In genomic region chr6:17932806-17933205, GRCm38 (mm10) we compare ENCODE assay signal across 14 mouse cellular contexts.
"Had no signal": no experiment of that assay in that cellular context is flagged by ENCODE, and none has a peak within 500 bp of the region (broad histone marks: within the 10 kb centered on the region; RNA-seq: fewer than 3 reads in every experiment).

No protein-coding gene starts in this region.

- H3K9me3 ChIP-seq: limb, embryonic 15.5 days; liver, embryonic 15.5 days; lung, embryonic 15.5 days; midbrain, embryonic 10.5 days had no signal

- DNase-seq: kidney, adult 8-10 months; kidney, postnatal 36 days; layer of hippocampus, adult 9-11 months; layer of hippocampus, postnatal 36 days; midbrain, embryonic 14.5 days; retina, postnatal 1 day; right cerebral cortex, postnatal 14 days; thymus, postnatal 36 days had no signal

- H3K4me1 ChIP-seq: liver, embryonic 15.5 days had no signal

- H3K27ac ChIP-seq: limb, embryonic 15.5 days; liver, embryonic 15.5 days; lung, embryonic 15.5 days; midbrain, embryonic 10.5 days had no signal

- H3K27me3 ChIP-seq: limb, embryonic 15.5 days; liver, embryonic 15.5 days; lung, embryonic 15.5 days had no signal

- H3K4me2 ChIP-seq: limb, embryonic 15.5 days; liver, embryonic 15.5 days; lung, embryonic 15.5 days had no signal

- ATAC-seq: intestine, postnatal 0 days had no signal

- H3K9ac ChIP-seq: limb, embryonic 15.5 days; liver, embryonic 15.5 days; lung, embryonic 15.5 days had no signal

- H3K4me3 ChIP-seq: limb, embryonic 15.5 days; liver, embryonic 15.5 days; lung, embryonic 15.5 days; midbrain, embryonic 10.5 days; myocyte had no signal
